22 mouse cellular contexts compared by ENCODE assay signal in the genomic region with DNA sequence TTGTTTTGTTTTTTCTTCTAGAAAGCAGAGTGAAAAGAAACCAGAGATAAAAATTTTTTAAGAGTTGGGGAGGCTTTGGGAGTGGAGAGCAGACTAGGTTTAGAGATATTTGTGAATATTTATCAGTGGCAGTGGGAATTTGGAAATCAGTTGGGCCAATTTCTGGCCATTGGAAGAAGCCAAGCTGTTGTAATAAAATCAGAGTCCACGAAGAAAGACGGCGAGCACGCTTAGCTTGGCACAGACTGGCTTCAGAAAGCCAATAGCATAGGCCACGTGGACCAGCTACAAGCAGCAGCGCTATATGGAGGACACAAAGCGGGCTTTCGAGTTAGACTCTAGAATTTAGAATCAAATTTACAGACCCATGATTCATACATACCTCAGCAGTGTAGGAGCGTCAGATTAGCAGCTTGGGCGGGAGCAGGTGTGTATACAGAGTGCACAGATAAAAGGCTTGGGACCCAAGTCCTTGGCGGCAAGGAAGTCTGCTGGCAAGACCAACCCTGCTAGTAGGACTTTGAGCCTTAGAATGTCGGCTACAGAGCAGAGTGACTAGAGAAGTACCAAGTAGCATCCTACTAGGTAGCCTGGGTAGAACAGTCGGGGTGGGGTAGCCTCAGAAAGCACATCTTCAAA. TPM values are rescaled to one million over a fixed set of nuclear protein-coding genes. Genes with fewer than 3 reads are reported as not detected.
DNase-seq lines count a peak whose midpoint lies in the region; ATAC-seq and TF ChIP-seq lines count a peak whose summit lies in the region.
"Had no signal": no experiment of that assay in that cellular context is flagged by ENCODE, and none has a peak within 500 bp of the region (broad histone marks: within the 10 kb centered on the region; RNA-seq: fewer than 3 reads in every experiment).

No protein-coding gene starts in this region.

- no peak overlapping the region for H3K9ac ChIP-seq in intestine, embryonic 14.5 days (ENCODE audit: low read length)
- no peak overlapping the region for H3K9ac ChIP-seq in stomach, embryonic 16.5 days (ENCODE audit: low read length)
- H3K9ac ChIP-seq: embryonic facial prominence, embryonic 15.5 days; forebrain, embryonic 12.5 days; heart, embryonic 12.5 days; hindbrain, embryonic 14.5 days had no signal

- H3K4me2 ChIP-seq in intestine, embryonic 14.5 days (ENCODE audit: low read length), result no peak overlapping the region
- H3K4me2 ChIP-seq in stomach, embryonic 16.5 days (ENCODE audit: low read depth, low read length), result no peak overlapping the region
- H3K4me2 ChIP-seq: embryonic facial prominence, embryonic 15.5 days; forebrain, embryonic 12.5 days; heart, embryonic 12.5 days; hindbrain, embryonic 14.5 days had no signal

- peak overlapping the region; percentile 10; the same call in 1 of the 2 replicates for H3K4me3 ChIP-seq in E14TG2a.4 (replicated peaks; ENCODE audit: low read length)
- H3K4me3 ChIP-seq in intestine, embryonic 14.5 days (ENCODE audit: low read depth, low read length), result no peak overlapping the region
- H3K4me3 ChIP-seq in stomach, embryonic 16.5 days (replicated peaks; ENCODE audit: low read length), result no peak overlapping the region
- no peak overlapping the region for H3K4me3 ChIP-seq in kidney, adult 2 months (ENCODE audit: insufficient read depth, low read depth, low read length)
- H3K4me3 ChIP-seq: embryonic facial prominence, embryonic 15.5 days; forebrain, embryonic 12.5 days; heart, adult 2 months; heart, embryonic 12.5 days; hindbrain, embryonic 10.5 days had no signal

- peaks cover 18% of the 10 kb centered on the region for H3K4me1 ChIP-seq in E14TG2a.4 (replicated peaks; ENCODE audit: low read depth, low read length)
- H3K4me1 ChIP-seq in intestine, embryonic 14.5 days (replicated peaks; ENCODE audit: control insufficient read depth, insufficient read depth, low read length), result no peaks in the 10 kb centered on the region
- H3K4me1 ChIP-seq in stomach, embryonic 16.5 days (ENCODE audit: control insufficient read depth, insufficient read depth, low read length), result no peaks in the 10 kb centered on the region
- no peaks in the 10 kb centered on the region for H3K4me1 ChIP-seq in kidney, adult 2 months (ENCODE audit: control insufficient read depth, insufficient read depth, low read length)
- H3K4me1 ChIP-seq: embryonic facial prominence, embryonic 15.5 days; forebrain, embryonic 12.5 days; heart, embryonic 12.5 days; hindbrain, embryonic 10.5 days had no signal

- no peak for TF ChIP-seq CTCF in E14TG2a.4 (conservative IDR thresholded peaks at IDR 0.05; ENCODE audit: low read length)
- TF ChIP-seq CTCF in kidney, adult 2 months (conservative IDR thresholded peaks at IDR 0.05; ENCODE audit: insufficient read depth, insufficient read length, low read depth, low read length), result no peak

- H3K27ac ChIP-seq in intestine, embryonic 14.5 days (ENCODE audit: low read depth), result no peak overlapping the region
- no peak overlapping the region for H3K27ac ChIP-seq in stomach, embryonic 16.5 days (ENCODE audit: low read length)
- no peak overlapping the region for H3K27ac ChIP-seq in kidney, adult 2 months (ENCODE audit: insufficient read depth, low read depth, low read length)
- H3K27ac ChIP-seq: embryonic facial prominence, embryonic 15.5 days; forebrain, embryonic 12.5 days; heart, adult 2 months; hindbrain, embryonic 10.5 days; hindbrain, embryonic 14.5 days had no signal

- no peak for DNase-seq in intestine, embryonic 14.5 days (ENCODE audit: low spot score)
- DNase-seq in ovary, postnatal 14 days (ENCODE audit: low spot score), result no peak
- DNase-seq in spleen, postnatal 4 days (ENCODE audit: low spot score in 2 of 2), result no peak
- no peak for DNase-seq in kidney, adult 2 months
- DNase-seq: adrenal gland, adult 8-10 months; adrenal gland, postnatal 36 days; cerebellum, adult 2 months; cerebellum, postnatal 10 days; embryo, embryonic 11 days; gastrocnemius, postnatal 10 days; heart, adult 2 months had no signal

- 88% methylated on average over 13 of the region's 13 CpGs for WGBS in intestine, embryonic 14.5 days
- WGBS in stomach, embryonic 16.5 days, result 83% methylated on average over 13 of the region's 13 CpGs
- WGBS in kidney, adult 2 months, result 93% methylated on average over 13 of the region's 13 CpGs

- no peaks in the 10 kb centered on the region for H3K27me3 ChIP-seq in E14TG2a.4 (ENCODE audit: insufficient read depth, low read length)
- H3K27me3 ChIP-seq in intestine, embryonic 14.5 days (replicated peaks; ENCODE audit: control insufficient read depth, insufficient read depth, low read length), result no peaks in the 10 kb centered on the region
- H3K27me3 ChIP-seq in stomach, embryonic 16.5 days (ENCODE audit: control insufficient read depth, insufficient read depth, low read length), result no peaks in the 10 kb centered on the region
- no peaks in the 10 kb centered on the region for H3K27me3 ChIP-seq in kidney, adult 2 months (replicated peaks; ENCODE audit: control insufficient read depth, insufficient read depth, low read length)
- H3K27me3 ChIP-seq: CH12.LX; embryonic facial prominence, embryonic 15.5 days; forebrain, embryonic 12.5 days; heart, embryonic 12.5 days had no signal

- H3K9me3 ChIP-seq in E14TG2a.4 (ENCODE audit: low read length), result no peaks in the 10 kb centered on the region
- H3K9me3 ChIP-seq in intestine, embryonic 14.5 days (ENCODE audit: control insufficient read depth, low read length), result no peaks in the 10 kb centered on the region
- H3K9me3 ChIP-seq in stomach, embryonic 16.5 days (replicated peaks; ENCODE audit: control insufficient read depth, low read length), result no peaks in the 10 kb centered on the region
- H3K9me3 ChIP-seq: embryonic facial prominence, embryonic 15.5 days; forebrain, embryonic 12.5 days; G1E; heart, embryonic 12.5 days; hindbrain, embryonic 10.5 days had no signal

- 0 out of 2 replicates have a peak, but pooled peaks have one; percentile 27 for ATAC-seq in intestine, embryonic 14.5 days (replicated peaks; ENCODE audit: low FRiP score, low TSS enrichment, low read depth)
- ATAC-seq in megakaryocyte-erythroid progenitor cell, adult 5-6 weeks (replicated peaks; ENCODE audit: low FRiP score, low TSS enrichment, poor library complexity, severe bottlenecking), result 0 out of 2 replicates have a peak, but pooled peaks have one; percentile 22
- peak; percentile 93 for ATAC-seq in stomach, embryonic 16.5 days (ENCODE audit: insufficient read depth, low FRiP score)
- ATAC-seq: forebrain, embryonic 16.5 days had no signal

- no peak for TF ChIP-seq POLR2A in kidney, adult 2 months (IDR thresholded peaks at IDR 0.05; ENCODE audit: low read depth, low read length)

- H3K36me3 ChIP-seq in E14TG2a.4 (ENCODE audit: insufficient read depth, low read length), result no peaks in the 10 kb centered on the region
- no peaks in the 10 kb centered on the region for H3K36me3 ChIP-seq in intestine, embryonic 14.5 days (ENCODE audit: control insufficient read depth, insufficient read depth, low read length)
- H3K36me3 ChIP-seq in stomach, embryonic 16.5 days (ENCODE audit: control insufficient read depth, insufficient read depth, low read length), result no peaks in the 10 kb centered on the region
- no peaks in the 10 kb centered on the region for H3K36me3 ChIP-seq in kidney, adult 2 months (ENCODE audit: control insufficient read depth, insufficient read depth, low read length)
- H3K36me3 ChIP-seq: embryonic facial prominence, embryonic 15.5 days; forebrain, embryonic 12.5 days; G1E; heart, embryonic 12.5 days; hindbrain, embryonic 10.5 days had no signal

RNA-seq across cellular contexts. Expression of a gene that starts 16.8 kb away (rescaled TPM):
- polyA plus RNA-seq in intestine, embryonic 14.5 days (2014; fragmentation: Nextera tagmentation; extraction: Ambion mirVana), result 52.6 and 57.4 TPM in 2 replicates
- 47.7 and 67.6 TPM in 2 replicates for total RNA-seq in megakaryocyte-erythroid progenitor cell, adult 5-6 weeks (2014; fragmentation: Nextera tagmentation)
- 98.6 and 115 TPM in 2 replicates for total RNA-seq in megakaryocyte-erythroid progenitor cell, adult 5-6 weeks (2017)
- polyA plus RNA-seq in stomach, embryonic 16.5 days (2015; fragmentation: Nextera tagmentation; extraction: Ambion mirVana), result 53.0 and 59.5 TPM in 2 replicates
- polyA plus RNA-seq in kidney, adult 2 months (2012; rRNA removed), result 17.1 and 21.2 TPM in 2 replicates

Comparison
In these comparisons a context has a peak if more than half of its experiments do, and no peak if none do; other contexts are left out.
1. ATAC-seq: peak in every context shown above with its lines; median percentile 93 in stomach, embryonic 16.5 days; 27 in intestine, embryonic 14.5 days; 22 in megakaryocyte-erythroid progenitor cell, adult 5-6 weeks.